Mouse (Mus musculus): Measurements from ENCODE around the gene Gys2. TPM values are rescaled to one million over a fixed set of nuclear protein-coding genes. Genes with fewer than 3 reads are reported as not detected.
A peak's percentile ranks its signal among the peaks of the same experiment; 100 is the strongest.

Gys2 gene
- polyA plus RNA-seq, 1 experiment from 2014 or later, result 0.09 TPM

- ATAC-seq, result no peak
- H3K36me3 ChIP-seq (ENCODE audit: control insufficient read depth, insufficient read depth, low read length), result no peaks in the 10 kb centered on the region
- WGBS, result 23% methylated on average over 8 of the region's 8 CpGs
- H3K9ac ChIP-seq (ENCODE audit: low read depth, low read length), result peak overlapping the region; percentile 90
- no peaks in the 10 kb centered on the region for H3K9me3 ChIP-seq (replicated peaks; ENCODE audit: control insufficient read depth, low read length, poor library complexity, severe bottlenecking)
- H3K27me3 ChIP-seq (ENCODE audit: control insufficient read depth, insufficient read depth, low read depth, low read length), result no peaks in the 10 kb centered on the region
- no peak overlapping the region for H3K27ac ChIP-seq (ENCODE audit: low read length)
- H3K4me1 ChIP-seq (ENCODE audit: control insufficient read depth, insufficient read depth, low read length), result peaks cover 24% of the 10 kb centered on the region
- peak overlapping the region; percentile 86 for H3K4me2 ChIP-seq (ENCODE audit: low read length)
- H3K4me3 ChIP-seq (ENCODE audit: low read depth, low read length), result peak overlapping the region; percentile 100
Observed at GRCm38 (mm10) chr6:142387755-142388271, 85.1 kb downstream of the Gys2 start.

GRCm38 (mm10) chr6:142387011-142387754 lies 85.7 kb downstream of the Gys2 start, which contains the start of the genes Recql and Golt1b:
Gene Recql, minus strand, starts transcription at chr6:142387087.
Gene Golt1b, plus strand, starts transcription at chr6:142387221.
- H3K4me2 ChIP-seq (ENCODE audit: low read length), result peak within 1 kb of the TSS; percentile 86
- H3K36me3 ChIP-seq (ENCODE audit: control insufficient read depth, insufficient read depth, low read length), result no peaks in the 10 kb centered on the region
- peak within 1 kb of the TSS; percentile 58 for H3K27ac ChIP-seq (ENCODE audit: low read length)
- no peaks in the 10 kb centered on the region for H3K9me3 ChIP-seq (replicated peaks; ENCODE audit: control insufficient read depth, low read length, poor library complexity, severe bottlenecking)
- H3K4me3 ChIP-seq (ENCODE audit: low read depth, low read length), result peak within 1 kb of the TSS; percentile 100
- WGBS, result 1% methylated on average over 86 of the region's 87 CpGs
- H3K9ac ChIP-seq (ENCODE audit: low read depth, low read length), result peak within 1 kb of the TSS; percentile 90
- H3K27me3 ChIP-seq (ENCODE audit: control insufficient read depth, insufficient read depth, low read depth, low read length), result no peaks in the 10 kb centered on the region
- ATAC-seq, result peak; percentile 100
- peaks cover 24% of the 10 kb centered on the region for H3K4me1 ChIP-seq (ENCODE audit: control insufficient read depth, insufficient read depth, low read length)

- Histone ChIP-seq H3K4me2 (ENCODE audit: low read length) (peak overlapping the region; percentile 65), H3K27me3 (ENCODE audit: control insufficient read depth, insufficient read depth, low read depth, low read length) (no peaks in the 10 kb centered on the region), H3K27ac (ENCODE audit: low read length) (peak overlapping the region; percentile 55; the same call in 1 of the 2 replicates), H3K36me3 (ENCODE audit: control insufficient read depth, insufficient read depth, low read length) (no peaks in the 10 kb centered on the region), H3K4me1 (ENCODE audit: control insufficient read depth, insufficient read depth, low read length) (peaks cover 24% of the 10 kb centered on the region), H3K9ac (ENCODE audit: low read depth, low read length) (peak overlapping the region; percentile 70), H3K4me3 (ENCODE audit: low read depth, low read length) (peak overlapping the region; percentile 100), H3K9me3 (replicated peaks; ENCODE audit: control insufficient read depth, low read length, poor library complexity, severe bottlenecking) (no peaks in the 10 kb centered on the region)
- peak; percentile 86 for ATAC-seq
- WGBS, result 6% methylated on average over 31 of the region's 31 CpGs
Observed at GRCm38 (mm10) chr6:142386285-142387010, 86.5 kb downstream of the Gys2 start.

GRCm38 (mm10) chr6:142384521-142384920 lies 88.4 kb downstream of the Gys2 start:
- WGBS, result 87% methylated on average over 9 of the region's 9 CpGs
- Histone ChIP-seq H3K36me3 (ENCODE audit: control insufficient read depth, insufficient read depth, low read length) (no peaks in the 10 kb centered on the region), H3K9ac (ENCODE audit: low read depth, low read length) (no peak overlapping the region), H3K9me3 (replicated peaks; ENCODE audit: control insufficient read depth, low read length, poor library complexity, severe bottlenecking) (no peaks in the 10 kb centered on the region), H3K27me3 (ENCODE audit: control insufficient read depth, insufficient read depth, low read depth, low read length) (no peaks in the 10 kb centered on the region), H3K4me2 (ENCODE audit: low read length) (no peak overlapping the region), H3K4me1 (ENCODE audit: control insufficient read depth, insufficient read depth, low read length) (peaks cover 24% of the 10 kb centered on the region), H3K27ac (ENCODE audit: low read length) (no peak overlapping the region), H3K4me3 (ENCODE audit: low read depth, low read length) (no peak overlapping the region)
- ATAC-seq, result no peak

- Histone ChIP-seq H3K27me3 (ENCODE audit: control insufficient read depth, insufficient read depth, low read depth, low read length) (no peaks in the 10 kb centered on the region), H3K36me3 (ENCODE audit: control insufficient read depth, insufficient read depth, low read length) (0 out of 2 replicates have a peak, but pooled peaks cover 1% of the 10 kb centered on the region), H3K4me2 (ENCODE audit: low read length) (no peak overlapping the region), H3K9me3 (replicated peaks; ENCODE audit: control insufficient read depth, low read length, poor library complexity, severe bottlenecking) (no peaks in the 10 kb centered on the region), H3K4me3 (ENCODE audit: low read depth, low read length) (no peak overlapping the region), H3K9ac (ENCODE audit: low read depth, low read length) (no peak overlapping the region), H3K27ac (ENCODE audit: low read length) (no peak overlapping the region), H3K4me1 (ENCODE audit: control insufficient read depth, insufficient read depth, low read length) (peaks cover 6% of the 10 kb centered on the region)
- ATAC-seq, result no peak
- WGBS, result 90% methylated on average over 7 of the region's 7 CpGs
Observed at GRCm38 (mm10) chr6:142381615-142382014, 91.3 kb downstream of the Gys2 start.

- no peaks in the 10 kb centered on the region for H3K9me3 ChIP-seq (replicated peaks; ENCODE audit: control insufficient read depth, low read length, poor library complexity, severe bottlenecking)
- no peaks in the 10 kb centered on the region for H3K27me3 ChIP-seq (ENCODE audit: control insufficient read depth, insufficient read depth, low read depth, low read length)
- H3K27ac ChIP-seq (ENCODE audit: low read length), result no peak overlapping the region
- H3K4me2 ChIP-seq (ENCODE audit: low read length), result no peak overlapping the region
- H3K9ac ChIP-seq (ENCODE audit: low read depth, low read length), result no peak overlapping the region
- no peak overlapping the region for H3K4me3 ChIP-seq (ENCODE audit: low read depth, low read length)
- WGBS, result 90% methylated on average over 6 of the region's 6 CpGs
- 0 out of 2 replicates have a peak, but pooled peaks cover 3% of the 10 kb centered on the region for H3K36me3 ChIP-seq (ENCODE audit: control insufficient read depth, insufficient read depth, low read length)
- no peak for ATAC-seq
- H3K4me1 ChIP-seq (ENCODE audit: control insufficient read depth, insufficient read depth, low read length), result no peaks in the 10 kb centered on the region
Observed at GRCm38 (mm10) chr6:142379961-142380360, 92.9 kb downstream of the Gys2 start.

GRCm38 (mm10) chr6:142378576-142379330 lies 94.2 kb downstream of the Gys2 start:
- no peak for ATAC-seq
- H3K9ac ChIP-seq (ENCODE audit: low read depth, low read length), result no peak overlapping the region
- H3K4me3 ChIP-seq (ENCODE audit: low read depth, low read length), result no peak overlapping the region
- H3K27me3 ChIP-seq (ENCODE audit: control insufficient read depth, insufficient read depth, low read depth, low read length), result no peaks in the 10 kb centered on the region
- 89% methylated on average over 8 of the region's 8 CpGs for WGBS
- H3K4me1 ChIP-seq (ENCODE audit: control insufficient read depth, insufficient read depth, low read length), result no peaks in the 10 kb centered on the region
- H3K36me3 ChIP-seq (ENCODE audit: control insufficient read depth, insufficient read depth, low read length), result 0 out of 2 replicates have a peak, but pooled peaks cover 6% of the 10 kb centered on the region
- H3K4me2 ChIP-seq (ENCODE audit: low read length), result no peak overlapping the region
- H3K9me3 ChIP-seq (replicated peaks; ENCODE audit: control insufficient read depth, low read length, poor library complexity, severe bottlenecking), result no peaks in the 10 kb centered on the region
- no peak overlapping the region for H3K27ac ChIP-seq (ENCODE audit: low read length)

GRCm38 (mm10) chr6:142377081-142377480 lies 95.8 kb downstream of the Gys2 start:
- no peak for ATAC-seq
- no peaks in the 10 kb centered on the region for H3K27me3 ChIP-seq (ENCODE audit: control insufficient read depth, insufficient read depth, low read depth, low read length)
- H3K27ac ChIP-seq (ENCODE audit: low read length), result no peak overlapping the region
- no peaks in the 10 kb centered on the region for H3K4me1 ChIP-seq (ENCODE audit: control insufficient read depth, insufficient read depth, low read length)
- H3K9ac ChIP-seq (ENCODE audit: low read depth, low read length), result no peak overlapping the region
- peaks cover 11% of the 10 kb centered on the region; the same call in 1 of the 2 replicates for H3K36me3 ChIP-seq (ENCODE audit: control insufficient read depth, insufficient read depth, low read length)
- 81% methylated on average over 1 of the region's 1 CpGs for WGBS
- H3K4me2 ChIP-seq (ENCODE audit: low read length), result no peak overlapping the region
- no peaks in the 10 kb centered on the region for H3K9me3 ChIP-seq (replicated peaks; ENCODE audit: control insufficient read depth, low read length, poor library complexity, severe bottlenecking)
- H3K4me3 ChIP-seq (ENCODE audit: low read depth, low read length), result no peak overlapping the region

All from midbrain, embryonic 16.5 days (tissue).